Mouse (Mus musculus): ENCODE measurements at regions not wholly inside any gene's neighbourhood (a gene's known extent, or its start where the extent isn't known, plus 50 kb on each side); places are given as distances from the start of the nearest gene placed in this dataset.

DNA sequence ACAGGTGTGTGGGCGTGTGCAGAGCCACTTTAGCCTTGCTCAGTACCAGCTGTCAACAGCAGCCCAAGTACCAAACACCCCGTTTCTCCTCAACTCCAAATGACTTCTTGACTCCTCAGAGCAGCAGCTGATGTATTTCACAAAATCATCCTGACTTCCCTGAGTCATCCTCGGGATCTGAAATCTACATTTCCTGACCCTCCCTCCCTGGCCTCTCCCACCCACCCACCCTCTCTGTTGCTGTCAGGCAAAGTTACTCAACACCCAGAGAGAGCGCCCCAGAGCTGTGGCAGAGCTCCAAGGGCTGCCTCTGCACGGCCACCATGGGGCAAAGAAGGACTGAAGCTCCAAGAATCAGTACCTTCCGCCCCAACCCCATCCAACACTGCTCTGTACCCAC, 83.5 kb upstream of the Cyp1b1 start:
- Histone ChIP-seq H3K27ac (ENCODE audit: control insufficient read depth, insufficient read depth, low read depth, low read length) (no peak overlapping the region), H3K4me3 (ENCODE audit: control insufficient read depth, low read depth, low read length) (no peak overlapping the region), H3K27me3 (ENCODE audit: control insufficient read depth, insufficient read depth, low read length) (no peaks in the 10 kb centered on the region), H3K4me1 (ENCODE audit: control insufficient read depth, insufficient read depth, low read length) (no peaks in the 10 kb centered on the region), H3K36me3 (ENCODE audit: control insufficient read depth, insufficient read depth, low read length) (no peaks in the 10 kb centered on the region)
- TF ChIP-seq CTCF (IDR thresholded peaks at IDR 0.05; ENCODE audit: control insufficient read depth, insufficient read depth, insufficient replicate concordance, low read depth, low read length) (no peak), POLR2A (IDR thresholded peaks at IDR 0.05; ENCODE audit: control insufficient read depth, low read depth, low read length) (no peak)

DNA sequence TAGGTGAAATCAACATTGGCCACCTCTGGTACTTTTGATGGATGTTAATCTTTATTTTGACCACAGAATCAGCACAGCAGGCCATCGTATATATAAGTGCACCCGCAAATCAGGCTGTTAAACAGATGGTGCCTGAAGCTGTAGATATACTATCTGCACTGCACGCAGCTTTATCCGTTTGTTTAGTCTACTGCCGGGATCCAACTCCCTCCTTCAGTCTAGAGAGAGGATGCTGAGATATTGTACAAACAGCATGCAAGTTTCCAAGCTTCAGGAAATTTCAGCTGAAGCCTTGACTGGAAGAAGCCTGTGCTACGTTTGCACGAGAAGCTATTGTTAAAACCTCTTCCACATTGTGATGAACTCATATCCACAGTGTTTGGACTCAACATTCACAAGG, 75.3 kb upstream of the Cyp1b1 start:
- H3K4me1 ChIP-seq (ENCODE audit: control insufficient read depth, insufficient read depth, low read length): no peaks in the 10 kb centered on the region
- no peaks in the 10 kb centered on the region for H3K36me3 ChIP-seq (ENCODE audit: control insufficient read depth, insufficient read depth, low read length)
- H3K27ac ChIP-seq (ENCODE audit: control insufficient read depth, insufficient read depth, low read depth, low read length): no peak overlapping the region
- no peaks in the 10 kb centered on the region for H3K27me3 ChIP-seq (ENCODE audit: control insufficient read depth, insufficient read depth, low read length)
- no peak overlapping the region for H3K4me3 ChIP-seq (ENCODE audit: control insufficient read depth, low read depth, low read length)
- TF ChIP-seq CTCF (IDR thresholded peaks at IDR 0.05; ENCODE audit: control insufficient read depth, insufficient read depth, insufficient replicate concordance, low read depth, low read length) (no peak), POLR2A (IDR thresholded peaks at IDR 0.05; ENCODE audit: control insufficient read depth, low read depth, low read length) (no peak)

DNA sequence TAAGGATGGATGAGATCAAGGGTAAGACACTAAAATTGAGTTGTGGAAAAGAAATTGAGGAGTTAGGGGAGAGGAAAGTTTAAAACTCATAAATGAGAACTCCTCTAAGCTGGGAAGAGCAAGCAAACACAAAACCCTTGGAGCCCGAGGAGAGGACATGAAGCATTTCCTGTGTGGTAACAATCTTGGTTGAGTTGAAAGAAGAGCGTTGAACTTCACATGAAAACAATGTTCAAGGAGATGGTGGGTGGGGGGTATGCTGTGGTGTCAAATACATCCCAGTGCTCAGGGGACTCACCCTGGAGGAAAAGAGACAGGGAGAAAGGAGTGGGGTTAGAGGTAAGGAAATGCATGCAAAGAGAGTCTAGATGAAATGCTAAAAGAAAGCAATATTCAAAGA, 72.3 kb upstream of the Cyp1b1 start:
- no peaks in the 10 kb centered on the region for H3K4me1 ChIP-seq (ENCODE audit: control insufficient read depth, insufficient read depth, low read length)
- no peak overlapping the region for H3K27ac ChIP-seq (ENCODE audit: control insufficient read depth, insufficient read depth, low read depth, low read length)
- no peaks in the 10 kb centered on the region for H3K36me3 ChIP-seq (ENCODE audit: control insufficient read depth, insufficient read depth, low read length)
- no peaks in the 10 kb centered on the region for H3K27me3 ChIP-seq (ENCODE audit: control insufficient read depth, insufficient read depth, low read length)
- H3K4me3 ChIP-seq (ENCODE audit: control insufficient read depth, low read depth, low read length): no peak overlapping the region
- TF ChIP-seq POLR2A (IDR thresholded peaks at IDR 0.05; ENCODE audit: control insufficient read depth, low read depth, low read length) (no peak), CTCF (IDR thresholded peaks at IDR 0.05; ENCODE audit: control insufficient read depth, insufficient read depth, insufficient replicate concordance, low read depth, low read length) (no peak)

DNA sequence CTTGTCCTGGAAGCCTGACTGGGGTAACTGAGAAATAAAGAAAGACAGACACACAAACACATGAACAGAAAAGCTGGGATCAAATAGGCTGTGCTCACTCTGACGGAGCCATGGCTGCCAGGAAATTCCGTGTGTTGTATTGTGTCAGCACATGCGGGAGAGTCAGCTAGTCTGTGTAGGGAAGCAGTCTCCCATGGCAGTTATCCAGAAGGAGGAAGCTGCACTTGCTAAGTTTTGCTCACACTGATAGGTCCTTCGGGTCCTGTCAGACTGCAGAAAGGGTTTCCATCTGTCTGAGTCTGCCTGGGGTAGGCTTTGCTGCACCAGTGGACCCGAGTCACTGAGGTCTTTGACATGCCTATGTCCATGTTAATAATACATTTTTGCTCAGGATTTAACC, 71.8 kb upstream of the Cyp1b1 start:
- Histone ChIP-seq H3K27ac (ENCODE audit: control insufficient read depth, insufficient read depth, low read depth, low read length) (no peak overlapping the region), H3K4me3 (ENCODE audit: control insufficient read depth, low read depth, low read length) (no peak overlapping the region)

DNA sequence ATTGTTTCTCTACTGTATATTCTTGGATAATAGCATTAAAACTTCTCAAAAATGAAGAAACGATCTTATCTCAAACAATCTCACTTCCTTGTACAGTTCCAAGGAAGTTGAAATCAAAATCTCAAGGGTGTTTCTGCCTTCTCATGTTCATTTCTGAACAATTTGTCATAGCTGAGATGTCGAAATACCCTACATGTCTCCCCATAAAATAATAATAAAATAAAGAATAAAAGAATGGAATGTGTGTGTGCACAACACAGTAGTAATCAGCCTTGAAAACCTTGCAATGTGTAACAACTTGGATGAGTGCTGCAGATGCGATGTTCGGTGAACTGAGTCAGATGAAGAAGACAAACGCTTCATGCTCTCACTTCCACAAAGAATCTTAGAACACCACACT, 71.4 kb upstream of the Cyp1b1 start:
- Histone ChIP-seq H3K27me3 (ENCODE audit: control insufficient read depth, insufficient read depth, low read length) (no peaks in the 10 kb centered on the region), H3K27ac (ENCODE audit: control insufficient read depth, insufficient read depth, low read depth, low read length) (no peak overlapping the region), H3K4me3 (ENCODE audit: control insufficient read depth, low read depth, low read length) (no peak overlapping the region), H3K36me3 (ENCODE audit: control insufficient read depth, insufficient read depth, low read length) (no peaks in the 10 kb centered on the region), H3K4me1 (ENCODE audit: control insufficient read depth, insufficient read depth, low read length) (no peaks in the 10 kb centered on the region)
- no peak for TF ChIP-seq POLR2A (IDR thresholded peaks at IDR 0.05; ENCODE audit: control insufficient read depth, low read depth, low read length)
- TF ChIP-seq CTCF (IDR thresholded peaks at IDR 0.05; ENCODE audit: control insufficient read depth, insufficient read depth, insufficient replicate concordance, low read depth, low read length): no peak

More for the DNA sequence above, 71.8 kb upstream of the Cyp1b1 start:
- H3K36me3 ChIP-seq (ENCODE audit: control insufficient read depth, insufficient read depth, low read length): no peaks in the 10 kb centered on the region
- no peak for TF ChIP-seq CTCF (IDR thresholded peaks at IDR 0.05; ENCODE audit: control insufficient read depth, insufficient read depth, insufficient replicate concordance, low read depth, low read length)
- no peak for TF ChIP-seq POLR2A (IDR thresholded peaks at IDR 0.05; ENCODE audit: control insufficient read depth, low read depth, low read length)
- H3K27me3 ChIP-seq (ENCODE audit: control insufficient read depth, insufficient read depth, low read length): no peaks in the 10 kb centered on the region
- H3K4me1 ChIP-seq (ENCODE audit: control insufficient read depth, insufficient read depth, low read length): no peaks in the 10 kb centered on the region

DNA sequence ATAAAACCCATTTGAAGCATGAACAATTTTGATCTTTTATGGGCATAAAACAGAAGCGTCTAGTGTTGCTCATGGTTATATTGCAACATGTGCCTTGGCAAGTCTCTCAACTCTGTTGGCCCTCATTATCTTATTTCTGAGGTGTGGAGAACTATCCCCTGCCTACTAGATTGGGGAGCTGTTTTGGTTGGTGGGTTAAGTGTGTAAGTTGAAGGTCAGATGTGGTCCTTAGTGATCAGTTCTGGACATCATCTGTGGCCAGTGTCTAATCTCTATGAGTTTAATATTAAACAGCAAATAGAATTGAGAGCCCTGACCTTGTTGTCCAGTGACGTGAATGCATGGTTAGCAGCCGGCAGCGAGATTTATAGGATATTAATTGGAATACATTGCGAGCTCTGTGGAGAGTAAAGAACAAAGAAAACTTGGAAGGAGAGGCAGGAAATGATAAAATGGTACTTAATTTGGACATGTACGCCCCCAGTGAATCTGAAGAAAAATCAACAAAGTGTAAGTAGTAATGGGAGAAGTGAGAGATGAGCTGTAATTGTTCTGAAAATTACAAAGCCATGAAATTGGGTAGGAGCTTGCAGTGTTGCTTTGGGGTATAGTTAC, 69.5 kb upstream of the Cyp1b1 start:
- no peaks in the 10 kb centered on the region for H3K4me1 ChIP-seq (ENCODE audit: control insufficient read depth, insufficient read depth, low read length)
- H3K27me3 ChIP-seq (ENCODE audit: control insufficient read depth, insufficient read depth, low read length): no peaks in the 10 kb centered on the region
- no peaks in the 10 kb centered on the region for H3K36me3 ChIP-seq (ENCODE audit: control insufficient read depth, insufficient read depth, low read length)
- H3K27ac ChIP-seq (ENCODE audit: control insufficient read depth, insufficient read depth, low read depth, low read length): no peak overlapping the region
- no peak overlapping the region for H3K4me3 ChIP-seq (ENCODE audit: control insufficient read depth, low read depth, low read length)
- TF ChIP-seq CTCF (IDR thresholded peaks at IDR 0.05; ENCODE audit: control insufficient read depth, insufficient read depth, insufficient replicate concordance, low read depth, low read length) (no peak), POLR2A (IDR thresholded peaks at IDR 0.05; ENCODE audit: control insufficient read depth, low read depth, low read length) (no peak)

DNA sequence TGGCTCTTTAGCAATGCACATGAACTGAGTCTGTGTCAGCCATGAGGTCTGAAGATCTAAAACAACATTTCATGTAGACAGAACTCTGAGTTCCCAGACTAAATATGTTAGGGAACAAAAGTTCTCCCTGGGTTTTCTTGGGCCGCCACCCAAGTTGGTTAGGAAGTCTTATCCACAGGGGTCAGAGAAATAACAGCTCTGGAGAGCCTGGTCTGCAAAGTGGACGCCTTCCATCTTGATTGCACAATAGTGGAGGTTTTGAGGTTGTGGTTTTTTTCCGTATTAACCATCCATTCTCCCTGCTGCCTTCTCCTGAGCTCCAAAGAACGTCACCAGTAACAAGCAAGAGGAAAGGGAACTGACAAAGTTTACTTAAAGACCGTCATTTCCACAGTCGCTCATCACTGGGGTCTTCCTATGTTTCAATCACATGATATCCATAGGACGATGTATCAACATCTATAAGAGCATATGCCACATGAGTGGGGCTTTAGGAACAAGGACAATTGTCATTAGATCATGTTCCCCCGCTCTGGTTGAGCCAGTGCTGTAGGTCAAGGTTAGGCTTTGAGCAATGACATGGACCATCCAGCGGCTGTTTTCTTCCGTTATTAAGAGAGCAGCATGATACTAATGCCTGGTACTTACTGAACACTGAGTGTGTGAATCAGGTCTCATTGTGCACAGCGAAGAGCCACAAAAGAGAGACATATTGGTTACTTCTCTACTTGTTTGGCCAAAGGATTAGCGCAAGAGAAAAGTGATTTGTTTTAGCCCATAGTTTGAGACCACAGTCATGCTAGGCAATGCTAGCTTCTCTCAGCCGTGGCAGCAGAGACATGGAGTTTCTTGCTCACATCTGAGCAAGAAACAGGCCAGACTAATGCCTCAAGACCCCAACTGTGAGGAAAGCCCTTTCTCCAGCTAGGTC, 67.1 kb upstream of the Cyp1b1 start:
- Histone ChIP-seq H3K4me3 (ENCODE audit: control insufficient read depth, low read depth, low read length) (no peak overlapping the region), H3K27me3 (ENCODE audit: control insufficient read depth, insufficient read depth, low read length) (no peaks in the 10 kb centered on the region), H3K27ac (ENCODE audit: control insufficient read depth, insufficient read depth, low read depth, low read length) (no peak overlapping the region), H3K36me3 (ENCODE audit: control insufficient read depth, insufficient read depth, low read length) (no peaks in the 10 kb centered on the region), H3K4me1 (ENCODE audit: control insufficient read depth, insufficient read depth, low read length) (no peaks in the 10 kb centered on the region)
- TF ChIP-seq CTCF (IDR thresholded peaks at IDR 0.05; ENCODE audit: control insufficient read depth, insufficient read depth, insufficient replicate concordance, low read depth, low read length) (no peak), POLR2A (IDR thresholded peaks at IDR 0.05; ENCODE audit: control insufficient read depth, low read depth, low read length) (no peak)
